Mouse (Mus musculus) small intestine, adult 2 months (tissue): ENCODE data around the gene Vmn1r167.
"Not testable (repeated sequence)": the region's sequence is repeated elsewhere in the genome, so short reads cannot be mapped to it uniquely, and the experiment has no call there.

Experiments used
- CTCF ChIP-seq: fragments of 200-500 bp; IDR thresholded peaks from 2 replicates; pipeline ENCODE4 v1.5.1; 2012; ENCODE audit warnings: low read depth, mild to moderate bottlenecking, control low read depth, inconsistent platforms, low read length, moderate library complexity, mixed read lengths; ENCODE audit not compliant: insufficient replicate concordance, insufficient read length; ENCODE audit errors: extremely low read depth
- POLR2A ChIP-seq: fragments of 200-500 bp; IDR thresholded peaks from 2 replicates; pipeline ENCODE4 v1.6.1; 2012; ENCODE audit warnings: low read depth, mild to moderate bottlenecking, control low read depth, inconsistent platforms, low read length, moderate library complexity

- not testable (repeated sequence) for TF ChIP-seq CTCF, POLR2A
Observed at GRCm38 (mm10) chr7:23507106-23507505, at the start of gene Vmn1r167.
